In the genomic region with DNA sequence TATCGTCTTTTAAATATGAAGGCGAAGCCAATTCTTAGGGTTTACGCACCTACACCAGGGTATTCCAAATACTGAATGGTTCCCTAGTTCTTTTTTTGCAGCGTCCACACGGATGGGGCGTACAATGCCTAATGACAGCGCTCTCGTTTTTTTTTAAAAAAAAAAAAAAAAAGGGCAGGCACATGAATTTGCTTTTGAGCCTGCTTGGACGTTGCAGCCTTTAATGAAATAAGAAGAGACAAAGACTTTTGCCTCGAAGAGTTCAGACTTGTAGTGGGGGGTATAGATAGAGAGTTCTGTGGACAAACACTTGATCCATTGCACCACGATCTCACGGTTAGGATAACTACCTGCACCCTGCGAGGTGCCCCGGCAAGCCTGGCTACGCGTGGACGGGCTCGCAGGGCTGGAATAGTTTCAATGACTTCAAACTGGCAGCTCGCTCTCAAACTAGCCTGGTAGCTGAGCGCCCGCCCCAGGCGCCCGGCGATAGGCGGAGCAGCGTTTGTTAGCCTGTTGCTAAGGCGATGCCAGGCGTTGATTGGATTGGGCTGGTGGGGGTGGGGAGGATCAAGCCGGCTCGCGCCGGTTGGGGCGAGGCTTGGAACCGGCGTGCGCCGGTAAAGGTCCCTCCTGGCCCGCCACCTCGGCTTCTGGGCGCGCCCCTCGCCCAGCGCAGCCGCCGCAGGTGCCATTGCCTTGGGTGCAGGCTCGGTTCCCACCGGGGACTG, we compare ENCODE assay signal across 8 mouse cellular contexts. TPM values are rescaled to one million over a fixed set of nuclear protein-coding genes. Genes with fewer than 3 reads are reported as not detected.
DNase-seq lines count a peak whose midpoint lies in the region; ATAC-seq lines count a peak whose summit lies in the region.

No protein-coding gene starts in this region.

- peak overlapping the region; percentile 100 for H3K27ac ChIP-seq in hindbrain, embryonic 14.5 days

- peak overlapping the region; percentile 99 for H3K9ac ChIP-seq in hindbrain, embryonic 14.5 days

- H3K4me3 ChIP-seq in hindbrain, embryonic 14.5 days (replicated peaks; ENCODE audit: low read length), result peak overlapping the region; percentile 80

- H3K4me1 ChIP-seq in hindbrain, embryonic 14.5 days (replicated peaks; ENCODE audit: control insufficient read depth, insufficient read depth, low read length), result peaks cover 10% of the 10 kb centered on the region

- no peaks in the 10 kb centered on the region for H3K27me3 ChIP-seq in hindbrain, embryonic 14.5 days (ENCODE audit: control insufficient read depth, insufficient read depth, low read length)

- peak; percentile 90 for ATAC-seq in hindbrain, embryonic 14.5 days (ENCODE audit: low FRiP score)

- no peaks in the 10 kb centered on the region for H3K9me3 ChIP-seq in hindbrain, embryonic 14.5 days (ENCODE audit: control insufficient read depth, low read length)

- DNase-seq in R1 (ENCODE audit: low read depth, low spot score), result peak; percentile 96
- peak; percentile 94 to 97 for DNase-seq in cerebellum, postnatal 25 days
- DNase-seq in frontal cortex, postnatal 25 days (ENCODE audit: low spot score in 2 of 2), result peak; percentile 79 to 86
- DNase-seq in hindbrain, embryonic 14.5 days (ENCODE audit: low spot score), result peak; percentile 97
- peak; percentile 90 to 94 for DNase-seq in layer of hippocampus, postnatal 36 days
- DNase-seq in lung, postnatal 25 days (ENCODE audit: low spot score), result peak; percentile 96
- peak; percentile 95 for DNase-seq in retina, adult 2 months (ENCODE audit: low read depth, low spot score)
- DNase-seq in thymus, postnatal 25 days, result peak; percentile 90

- under 1% methylated on average over 47 of the region's 47 CpGs for WGBS in hindbrain, embryonic 14.5 days

- H3K4me2 ChIP-seq in hindbrain, embryonic 14.5 days (replicated peaks), result peak overlapping the region; percentile 65

- H3K36me3 ChIP-seq in hindbrain, embryonic 14.5 days (replicated peaks; ENCODE audit: control insufficient read depth, insufficient read depth), result peaks cover 17% of the 10 kb centered on the region

RNA-seq across cellular contexts. Expression of a gene that starts 2.1 kb away (rescaled TPM):
- 41.1 and 58.7 TPM in 2 replicates for polyA plus RNA-seq in hindbrain, embryonic 14.5 days (2014; fragmentation: Nextera tagmentation; extraction: Ambion mirVana)
- 10 to 100 TPM; 42.8 to 46.5 TPM for total RNA-seq in layer of hippocampus, postnatal 36 days (2021)

Comparison
In these comparisons a context has a peak if more than half of its experiments do, and no peak if none do; other contexts are left out.
1. Peak in every context shown above with its lines: DNase-seq, ATAC-seq, H3K4me3 ChIP-seq and H3K27ac ChIP-seq.